1 mouse cellular context compared by ENCODE assay signal in the genomic region with DNA sequence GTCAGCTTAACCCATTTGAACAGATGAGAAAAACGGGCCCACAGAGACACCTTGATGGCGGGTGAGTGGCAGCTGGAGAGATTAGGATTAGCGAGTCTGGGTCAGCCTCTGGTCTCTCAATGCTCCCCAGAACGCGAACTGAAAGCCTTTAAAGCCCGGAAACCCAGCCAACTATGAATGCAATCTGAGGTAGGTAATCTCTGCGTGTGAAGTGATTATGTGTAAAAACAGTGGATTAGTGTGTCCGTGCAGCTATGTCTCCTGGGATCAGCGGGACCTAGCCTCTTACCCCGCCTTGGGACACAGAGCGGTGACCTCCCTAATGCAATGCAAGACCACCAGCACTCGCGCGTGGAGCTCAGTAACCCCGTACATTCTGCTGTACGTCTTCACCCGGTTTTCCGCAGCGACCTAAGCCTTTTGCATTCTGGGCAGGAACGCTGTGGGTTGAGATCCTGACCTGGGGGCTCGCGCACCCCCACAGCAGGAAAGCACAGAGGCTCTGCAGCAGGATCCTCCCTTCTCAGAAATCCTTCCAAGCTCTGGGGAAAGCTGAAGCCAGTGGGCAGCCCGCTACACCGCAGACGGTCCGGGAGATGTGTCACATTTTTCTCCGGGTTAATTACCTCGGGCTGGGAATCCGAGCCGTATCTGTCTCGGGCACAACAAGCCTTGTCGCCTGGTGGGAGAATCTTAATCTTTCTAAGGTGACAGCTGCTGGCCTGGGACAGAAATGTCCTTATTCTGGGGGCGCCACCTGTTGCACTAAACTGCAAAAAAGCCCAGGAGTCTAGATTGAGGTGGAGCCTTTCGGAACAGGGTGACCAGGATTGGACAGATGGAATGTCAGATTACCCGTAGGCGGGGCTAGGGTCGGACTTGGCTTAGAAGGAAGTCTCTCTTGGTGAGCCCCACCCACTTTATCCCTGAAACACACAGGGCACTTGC.
TF ChIP-seq lines count a peak whose summit lies in the region.

Gene Tmem9 (plus strand): TSS at position 940 of the 948 bp plus-strand sequence.

TF ChIP-seq in CH12.LX, 34 proteins besides CTCF, POLR2A, EP300 and RAD21 (continued from another document):
- TF ChIP-seq PAX5 (IDR thresholded peaks at IDR 0.05; ENCODE audit: low read length) (no peak), TCF12 (IDR thresholded peaks at IDR 0.05; ENCODE audit: low read depth, low read length) (no peak), MYC (IDR thresholded peaks at IDR 0.05; ENCODE audit: low read depth, low read length) (no peak), JUND (conservative IDR thresholded peaks at IDR 0.05; ENCODE audit: low read depth, low read length) (no peak), MAX (IDR thresholded peaks at IDR 0.05; ENCODE audit: low read length) (no peak), HCFC1 (IDR thresholded peaks at IDR 0.05; ENCODE audit: low read depth, low read length) (no peak)
